Mouse (Mus musculus) ES-E14 (cell line): ENCODE results near the gene Peli1. TPM values are rescaled to one million over a fixed set of nuclear protein-coding genes. Genes with fewer than 3 reads are reported as not detected.

ENCODE experiments used
- DNase-seq: peaks from one replicate; pipeline ENCODE4 v3.0.0-alpha.2; 2013; ENCODE audit warnings: low read depth, low spot score
- H3K27ac ChIP-seq: 2 replicates; pipeline ENCODE4 v1.5.1; 2012; ENCODE audit warnings: low read depth, mild to moderate bottlenecking, low read length, moderate library complexity, mixed read lengths; ENCODE audit not compliant: poor library complexity, insufficient read depth, severe bottlenecking
- H3K36me3 ChIP-seq: 2 replicates; pipeline ENCODE4 v1.6.1; 2012; ENCODE audit warnings: mild to moderate bottlenecking, low read length, moderate library complexity, mixed read lengths; ENCODE audit not compliant: control insufficient read depth, poor library complexity, insufficient read depth, severe bottlenecking
- H3K4me1 ChIP-seq, 2 experiments: fragments of 150-350 bp in 1 of 2; sonication (generic) in 1 of 2; 2 replicates each; pipeline ENCODE4 v1.6.1; 2012; ENCODE audit warnings: low read length in 2 of 2, mild to moderate bottlenecking in 1 of 2, mixed read lengths in 1 of 2; ENCODE audit not compliant: control insufficient read depth in 2 of 2, insufficient read depth in 2 of 2, poor library complexity in 1 of 2
- H3K4me3 ChIP-seq, 2 experiments: fragments of 150-350 bp in 1 of 2; sonication (generic) in 1 of 2; 2 replicates each; pipeline ENCODE4 v1.5.1; 2012; ENCODE audit warnings: low read length in 2 of 2, low read depth in 1 of 2, mild to moderate bottlenecking in 1 of 2, mixed read lengths in 1 of 2; ENCODE audit not compliant: insufficient read depth in 1 of 2, poor library complexity in 1 of 2, severe bottlenecking in 1 of 2
- H3K9ac ChIP-seq: 2 replicates; pipeline ENCODE4 v1.6.1; 2012; ENCODE audit warnings: low read depth, mild to moderate bottlenecking, low read length, mixed read lengths; ENCODE audit not compliant: poor library complexity, insufficient read depth, severe bottlenecking
- H3K9me3 ChIP-seq: fragments of 150-350 bp; sonication (generic); 2 replicates; pipeline ENCODE4 v1.6.1; 2012; ENCODE audit warnings: low read depth, mild to moderate bottlenecking, low read length; ENCODE audit not compliant: control insufficient read depth, insufficient read depth
- CHD2 ChIP-seq: IDR thresholded peaks from 2 replicates; pipeline ENCODE4 v1.6.1; 2014; ENCODE audit warnings: mild to moderate bottlenecking, low read depth, low read length, inconsistent platforms
- HCFC1 ChIP-seq: IDR thresholded peaks from 2 replicates; pipeline ENCODE4 v1.6.1; 2012; ENCODE audit warnings: low read length, inconsistent platforms, borderline replicate concordance; ENCODE audit not compliant: insufficient read depth
- MAFK ChIP-seq: IDR thresholded peaks from 2 replicates; pipeline ENCODE4 v1.6.1; 2014; ENCODE audit warnings: mild to moderate bottlenecking, low read depth, low read length, inconsistent platforms; ENCODE audit not compliant: insufficient read depth
- ZC3H11A ChIP-seq: IDR thresholded peaks from 2 replicates; pipeline ENCODE4 v1.6.1; 2012; ENCODE audit warnings: low read depth, mild to moderate bottlenecking, inconsistent platforms, low read length, borderline replicate concordance
- ZNF384 ChIP-seq: IDR thresholded peaks from 2 replicates; pipeline ENCODE4 v1.6.1; 2012; ENCODE audit warnings: low read depth, low read length, inconsistent platforms
- in situ Hi-C, 2 experiments: fragments of 600-800 bp; cut with MboI; formaldehyde crosslinking; loops; one replicate each; pipeline ENCODE4 v1.15.1; 2025; ENCODE audit warnings: low sequenced_read_pairs in 2 of 2, inconsistent platforms in 1 of 2; ENCODE audit not compliant: unreplicated experiment in 2 of 2
- total RNA-seq: library from RNA; depleted of rRNA; stranded (reverse); fragments of 300-350 nt; gene quantifications from 2 replicates; pipeline ENCODE4 v1.2.3, GENCODE M21; 2012

Gene Peli1
- total RNA-seq, 1 experiment = 17.3 TPM

- no peak overlapping the region for H3K9ac ChIP-seq
- no peak for DNase-seq
These were observed 40.6 kb downstream of the Peli1 start for GRCm38 (mm10) chr11:21131692-21132091.

GRCm38 (mm10) chr11:21134875-21135451 is 43.9 kb downstream of the Peli1 start:
- TF ChIP-seq ZNF384 (no peak), HCFC1 (no peak)
- no peak for DNase-seq
- Histone ChIP-seq H3K9ac (no peak overlapping the region), H3K9me3 (no peaks in the 10 kb centered on the region), H3K27ac (no peak overlapping the region), H3K4me1 (no peaks in the 10 kb centered on the region), H3K36me3 (peaks cover 5% of the 10 kb centered on the region), H3K4me3 (no peak overlapping the region)
- in situ Hi-C loops = no loop called here

More at GRCm38 (mm10) chr11:21131692-21132091, 40.6 kb downstream of the Peli1 start:
- no peak overlapping the region for H3K27ac ChIP-seq
- TF ChIP-seq ZC3H11A = no peak
- no peak for TF ChIP-seq HCFC1
- no peak for TF ChIP-seq CHD2
- TF ChIP-seq MAFK = no peak
- no peak for TF ChIP-seq ZNF384
- no peaks in the 10 kb centered on the region for H3K9me3 ChIP-seq
- H3K4me1 ChIP-seq = no peaks in the 10 kb centered on the region
- H3K36me3 ChIP-seq = peaks cover 2% of the 10 kb centered on the region
- in situ Hi-C loops = no loop called here
- H3K4me3 ChIP-seq = no peak overlapping the region

- DNase-seq = no peak
These were observed 48.4 kb downstream of the Peli1 start for GRCm38 (mm10) chr11:21139453-21139852.

GRCm38 (mm10) chr11:21141242-21141641 is 50.2 kb downstream of the Peli1 start:
- TF ChIP-seq MAFK = no peak
- TF ChIP-seq CHD2 = no peak
- TF ChIP-seq ZNF384 = no peak
- no peak for TF ChIP-seq HCFC1
- TF ChIP-seq ZC3H11A = no peak
- H3K9ac ChIP-seq = no peak overlapping the region
- in situ Hi-C loops = no loop called here
- no peak overlapping the region for H3K4me3 ChIP-seq
- peaks cover 6% of the 10 kb centered on the region for H3K36me3 ChIP-seq
- no peaks in the 10 kb centered on the region for H3K9me3 ChIP-seq
- H3K4me1 ChIP-seq = no peaks in the 10 kb centered on the region
- no peak overlapping the region for H3K27ac ChIP-seq
- DNase-seq = no peak

More at GRCm38 (mm10) chr11:21139453-21139852, 48.4 kb downstream of the Peli1 start:
- no peak overlapping the region for H3K4me3 ChIP-seq
- peaks cover 7% of the 10 kb centered on the region for H3K36me3 ChIP-seq
- in situ Hi-C loops = no loop called here
- no peaks in the 10 kb centered on the region for H3K4me1 ChIP-seq
- TF ChIP-seq CHD2 = no peak
- no peak for TF ChIP-seq MAFK
- no peak for TF ChIP-seq ZC3H11A
- no peak for TF ChIP-seq HCFC1
- TF ChIP-seq ZNF384 = no peak
- H3K9me3 ChIP-seq = no peaks in the 10 kb centered on the region
- no peak overlapping the region for H3K27ac ChIP-seq
- H3K9ac ChIP-seq = no peak overlapping the region

GRCm38 (mm10) chr11:21141755-21142154 is 50.7 kb downstream of the Peli1 start:
- Histone ChIP-seq H3K36me3 (peaks cover 5% of the 10 kb centered on the region), H3K4me3 (no peak overlapping the region), H3K9me3 (no peaks in the 10 kb centered on the region), H3K4me1 (no peaks in the 10 kb centered on the region), H3K27ac (no peak overlapping the region), H3K9ac (no peak overlapping the region)
- TF ChIP-seq ZNF384 (no peak), HCFC1 (no peak), ZC3H11A (no peak), MAFK (no peak), CHD2 (no peak)
- no peak for DNase-seq
- in situ Hi-C loops = no loop called here
